Mouse (Mus musculus): Measurements from ENCODE around the gene Ssbp3. TPM values are rescaled to one million over a fixed set of nuclear protein-coding genes. Genes with fewer than 3 reads are reported as not detected.

Ssbp3 gene
- total and polyA plus RNA-seq, 3 experiments = 30.5 to 242 (median 116) TPM

DNA sequence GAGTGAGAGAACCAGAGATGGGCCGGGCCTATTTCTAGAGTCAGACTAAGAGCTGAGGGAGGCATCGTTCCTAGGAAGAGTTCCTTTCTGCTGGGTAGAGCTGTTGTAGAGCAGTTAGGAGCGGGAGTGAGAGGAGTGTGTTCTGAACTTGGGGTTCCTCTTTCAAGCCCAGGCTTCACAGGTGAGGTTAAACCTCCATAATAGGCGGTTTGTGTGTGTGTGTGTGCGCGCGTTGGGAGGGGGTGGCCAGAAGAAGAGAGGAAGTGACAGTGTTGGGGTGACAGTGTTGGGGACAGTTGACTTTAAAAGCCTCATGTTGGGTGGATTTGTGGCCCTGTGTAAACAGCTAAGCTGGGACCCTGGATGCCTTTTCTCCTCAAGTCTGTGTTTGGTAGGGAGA, 22.1 kb downstream of the Ssbp3 start:
- peak; percentile 54 for DNase-seq (ENCODE audit: low read depth, low spot score)
- no peak for TF ChIP-seq MXI1 (IDR thresholded peaks at IDR 0.05; ENCODE audit: low read depth, low read length)
- 0 out of 2 replicates have a peak, but pooled peaks have one; percentile 58 for TF ChIP-seq MAZ (IDR thresholded peaks at IDR 0.05; ENCODE audit: low read depth, low read length)
- 0 out of 2 replicates have a peak, but pooled peaks have one; percentile 24 for TF ChIP-seq TCF12 (IDR thresholded peaks at IDR 0.05; ENCODE audit: low read depth, low read length)
- no peak for TF ChIP-seq JUND (IDR thresholded peaks at IDR 0.05; ENCODE audit: low read depth, low read length)
- no peaks in the 10 kb centered on the region for H3K9me3 ChIP-seq (replicated peaks; ENCODE audit: insufficient read depth, low read length)
- peak overlapping the region; percentile 100 for H3K27ac ChIP-seq (ENCODE audit: control insufficient read depth, low read depth, low read length)
- H3K36me3 ChIP-seq (ENCODE audit: control insufficient read depth in 1 of 2, insufficient read depth in 2 of 2, low read length in 2 of 2) = peaks cover 7 to 43% of the 10 kb centered on the region in 2 experiments
- no peak overlapping the region for H3K4me3 ChIP-seq (ENCODE audit: control insufficient read depth in 1 of 2, insufficient read depth in 1 of 2, low read depth in 2 of 2, low read length in 2 of 2)
- H3K27me3 ChIP-seq (ENCODE audit: control insufficient read depth in 1 of 2, insufficient read depth in 2 of 2, low read length in 2 of 2) = no peaks in the 10 kb centered on the region
- no peak overlapping the region for H3K9ac ChIP-seq (ENCODE audit: control insufficient read depth, low read depth, low read length, poor library complexity, severe bottlenecking)
- H3K4me1 ChIP-seq (ENCODE audit: control insufficient read depth in 1 of 2, insufficient read depth in 2 of 2, low read length in 2 of 2) = peaks cover 31 to 46% of the 10 kb centered on the region in 2 experiments
- peaks cover 18% of the 10 kb centered on the region for H3K79me2 ChIP-seq (ENCODE audit: control insufficient read depth, insufficient read depth, low read length, poor library complexity)

DNA sequence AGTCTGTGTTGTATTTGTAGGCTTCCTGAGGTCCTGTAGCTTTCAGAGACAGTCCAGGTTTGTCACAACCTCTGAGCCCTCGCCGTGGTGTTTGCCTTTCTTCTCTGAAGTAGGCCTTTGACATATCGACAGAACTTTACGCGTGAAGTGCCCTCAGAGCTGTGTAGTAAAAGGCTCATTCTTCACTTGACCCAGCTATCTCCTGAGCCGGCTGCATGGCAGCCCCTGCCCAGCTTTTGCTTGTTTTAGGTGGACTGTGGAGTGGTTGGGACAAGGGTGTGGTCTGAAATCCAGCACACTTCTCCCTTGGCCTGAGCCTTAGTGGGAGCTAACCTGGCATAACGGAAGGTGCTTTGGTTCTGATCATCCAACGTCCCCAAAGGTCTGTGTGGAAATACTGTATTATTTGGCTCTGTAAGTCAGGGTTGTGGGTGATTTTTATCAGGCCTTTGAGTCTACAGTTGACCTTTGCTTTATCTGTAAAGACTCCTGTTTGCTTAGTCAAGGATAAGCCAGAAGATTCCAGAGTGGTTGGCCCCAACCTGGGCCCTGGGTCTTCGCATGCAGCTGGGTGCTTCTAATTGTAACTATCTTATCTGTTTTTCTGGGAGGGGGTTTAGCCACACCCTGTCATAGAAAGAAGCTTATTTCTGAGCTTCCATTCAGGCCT, 23.4 kb downstream of the Ssbp3 start:
- Histone ChIP-seq H3K79me2 (ENCODE audit: control insufficient read depth, insufficient read depth, low read length, poor library complexity) (peaks cover 19% of the 10 kb centered on the region), H3K4me3 (ENCODE audit: control insufficient read depth in 1 of 2, insufficient read depth in 1 of 2, low read depth in 2 of 2, low read length in 2 of 2) (no peak overlapping the region), H3K36me3 (ENCODE audit: control insufficient read depth in 1 of 2, insufficient read depth in 2 of 2, low read length in 2 of 2) (peaks cover 7 to 48% of the 10 kb centered on the region in 2 experiments), H3K27me3 (ENCODE audit: control insufficient read depth in 1 of 2, insufficient read depth in 2 of 2, low read length in 2 of 2) (no peaks in the 10 kb centered on the region), H3K4me1 (ENCODE audit: control insufficient read depth in 1 of 2, insufficient read depth in 2 of 2, low read length in 2 of 2) (peaks cover 31 to 51% of the 10 kb centered on the region in 2 experiments), H3K9ac (ENCODE audit: control insufficient read depth, low read depth, low read length, poor library complexity, severe bottlenecking) (peak overlapping the region; percentile 51), H3K9me3 (replicated peaks; ENCODE audit: insufficient read depth, low read length) (no peaks in the 10 kb centered on the region), H3K27ac (ENCODE audit: control insufficient read depth, low read depth, low read length) (peak overlapping the region; percentile 100)
- DNase-seq (ENCODE audit: low read depth, low spot score) = peak; percentile 50
- TF ChIP-seq HCFC1 (IDR thresholded peaks at IDR 0.05; ENCODE audit: low read depth, low read length) (peak; percentile 7; the same call in 1 of the 2 replicates), USF1 (IDR thresholded peaks at IDR 0.05; ENCODE audit: low read depth, low read length) (no peak), ETS1 (IDR thresholded peaks at IDR 0.05; ENCODE audit: low read depth, low read length) (peak; percentile 92), NELFE (IDR thresholded peaks at IDR 0.05; ENCODE audit: low read depth, low read length) (0 out of 2 replicates have a peak, but pooled peaks have one; percentile 15), MAZ (IDR thresholded peaks at IDR 0.05; ENCODE audit: low read depth, low read length) (peak; percentile 88), UBTF (IDR thresholded peaks at IDR 0.05; ENCODE audit: borderline replicate concordance, insufficient read depth, low read depth, low read length) (no peak), CTCF (IDR thresholded peaks at IDR 0.05 in 2 of 3, conservative IDR thresholded peaks at IDR 0.05 in 1 of 3; ENCODE audit: control insufficient read depth in 1 of 3, insufficient read depth in 1 of 3, low read depth in 2 of 3, low read length in 3 of 3, poor library complexity in 1 of 3, severe bottlenecking in 1 of 3) (no peak), E2F4 (IDR thresholded peaks at IDR 0.05; ENCODE audit: borderline replicate concordance, low read depth, low read length) (no peak), GABPA (IDR thresholded peaks at IDR 0.05; ENCODE audit: low read depth, low read length) (peak; percentile 57; the same call in 1 of the 2 replicates), TAL1 (IDR thresholded peaks at IDR 0.05; ENCODE audit: low read length) (peak; percentile 38; the same call in 1 of the 2 replicates), BHLHE40 (IDR thresholded peaks at IDR 0.05; ENCODE audit: borderline replicate concordance, low read depth, low read length) (peak; percentile 48; the same call in 1 of the 2 replicates), TBP (IDR thresholded peaks at IDR 0.05; ENCODE audit: low read depth, low read length) (peak; percentile 35; the same call in 1 of the 2 replicates), POLR2A (IDR thresholded peaks at IDR 0.05; ENCODE audit: control insufficient read depth in 1 of 2, insufficient read depth in 1 of 2, low read depth in 1 of 2, low read length in 2 of 2, poor library complexity in 1 of 2) (no peak), ZMIZ1 (IDR thresholded peaks at IDR 0.05; ENCODE audit: low read depth, low read length) (no peak), MYB (IDR thresholded peaks at IDR 0.05; ENCODE audit: low read depth, low read length) (peak; percentile 77), MAFK (IDR thresholded peaks at IDR 0.05; ENCODE audit: borderline replicate concordance, low read depth, low read length) (no peak), RAD21 (IDR thresholded peaks at IDR 0.05; ENCODE audit: low read depth, low read length) (no peak), TCF12 (IDR thresholded peaks at IDR 0.05; ENCODE audit: low read depth, low read length) (peak; percentile 95), JUND (IDR thresholded peaks at IDR 0.05; ENCODE audit: low read depth, low read length) (no peak), POLR2AphosphoS2 (IDR thresholded peaks at IDR 0.05; ENCODE audit: low read length) (no peak), GATA1 (IDR thresholded peaks at IDR 0.05; ENCODE audit: low read depth, low read length) (peak; percentile 88), EP300 (IDR thresholded peaks at IDR 0.05; ENCODE audit: low read depth in 1 of 2, low read length in 2 of 2) (peak; percentile 91 to 94), MXI1 (IDR thresholded peaks at IDR 0.05; ENCODE audit: low read depth, low read length) (peak; percentile 51), SIN3A (IDR thresholded peaks at IDR 0.05; ENCODE audit: low read length) (peak; percentile 82), RCOR1 (IDR thresholded peaks at IDR 0.05; ENCODE audit: low read depth, low read length) (peak; percentile 85)

All from MEL (cell line).